Mouse (Mus musculus) CH12F3 (cell line): ENCODE data around the gene Clba1.

ENCODE experiments used
- in situ Hi-C: fragments of 300-500 bp; cut with MboI; formaldehyde crosslinking; loops from 2 replicates; pipeline ENCODE4 v1.14.3; 2020; ENCODE audit warnings: low sequenced_read_pairs

The Clba1 gene

GRCm38 (mm10) chr12:112794356-112794816 is 14.4 kb upstream of the Clba1 start:
- in situ Hi-C loops, result no loop called here

- in situ Hi-C loops, result loop anchor here (5.0 kb wide), 1 partner anchor 48 kb away; no protein-coding TSS in a partner anchor
Measured at GRCm38 (mm10) chr12:112794998-112795397, 13.7 kb upstream of the Clba1 start.

- in situ Hi-C loops, result loop anchor here (5.0 kb wide), 1 partner anchor 48 kb away; no protein-coding TSS in a partner anchor
Measured at GRCm38 (mm10) chr12:112795466-112796104, 13.2 kb upstream of the Clba1 start.

- in situ Hi-C loops, result loop anchor here (5.0 kb wide), 1 partner anchor 50 kb away; no protein-coding TSS in a partner anchor
Measured at GRCm38 (mm10) chr12:112796551-112797510, 11.9 kb upstream of the Clba1 start.

- in situ Hi-C loops, result loop anchor here (5.0 kb wide), 1 partner anchor 51 kb away; no protein-coding TSS in a partner anchor
Measured at GRCm38 (mm10) chr12:112797672-112798331, 10.9 kb upstream of the Clba1 start.

- in situ Hi-C loops, result loop anchor here (5.0 kb wide), 1 partner anchor 51 kb away; no protein-coding TSS in a partner anchor
Measured at GRCm38 (mm10) chr12:112798332-112798681, 10.4 kb upstream of the Clba1 start.

GRCm38 (mm10) chr12:112798716-112799115 is 10.0 kb upstream of the Clba1 start:
- in situ Hi-C loops, result loop anchor here (5.0 kb wide), 1 partner anchor 51 kb away; no protein-coding TSS in a partner anchor

GRCm38 (mm10) chr12:112799237-112799970 is 9.3 kb upstream of the Clba1 start:
- in situ Hi-C loops, result loop anchor here (5.0 kb wide), 1 partner anchor 52 kb away; no protein-coding TSS in a partner anchor

- in situ Hi-C loops, result no loop called here
Measured at GRCm38 (mm10) chr12:112800476-112800875, 8.3 kb upstream of the Clba1 start.

GRCm38 (mm10) chr12:112801864-112802846 is 6.6 kb upstream of the Clba1 start, which contains the start of gene Ahnak2:
TSS of gene Ahnak2 (minus strand) at chr12:112802657.
- in situ Hi-C loops, result no loop called here

GRCm38 (mm10) chr12:112802917-112803316 is 5.8 kb upstream of the Clba1 start:
- in situ Hi-C loops, result no loop called here

- in situ Hi-C loops, result no loop called here
Measured at GRCm38 (mm10) chr12:112804046-112804445, 4.7 kb upstream of the Clba1 start.

GRCm38 (mm10) chr12:112806044-112806443 is 2.7 kb upstream of the Clba1 start:
- in situ Hi-C loops, result no loop called here

GRCm38 (mm10) chr12:112807796-112808195 is 941 bp upstream of the Clba1 start:
- in situ Hi-C loops, result no loop called here

- in situ Hi-C loops, result no loop called here
Measured at GRCm38 (mm10) chr12:112808212-112808586, 538 bp upstream of the Clba1 start.

- in situ Hi-C loops, result no loop called here
Measured at GRCm38 (mm10) chr12:112809641-112810040, 904 bp downstream of the Clba1 start.

GRCm38 (mm10) chr12:112810092-112810885 is 1.6 kb downstream of the Clba1 start:
- in situ Hi-C loops, result no loop called here

GRCm38 (mm10) chr12:112813370-112813769 is 4.6 kb downstream of the Clba1 start:
- in situ Hi-C loops, result no loop called here
